Mouse (Mus musculus) CH12.LX (cell line): ENCODE measurements around the gene Proser2. TPM values are rescaled to one million over a fixed set of nuclear protein-coding genes. Genes with fewer than 3 reads are reported as not detected.

Source experiments
- DNase-seq: peaks from one replicate; pipeline ENCODE4 v3.0.0-alpha.2; 2013; ENCODE audit errors: extremely low read depth
- H3K27ac ChIP-seq: 2 replicates; pipeline ENCODE4 v1.5.1; 2012; ENCODE audit warnings: low read depth, mild to moderate bottlenecking, control low read depth, moderate library complexity; ENCODE audit not compliant: insufficient read depth
- H3K27me3 ChIP-seq: replicated peaks from 2 replicates; pipeline ENCODE3; 2012; ENCODE audit warnings: inconsistent platforms
- H3K36me3 ChIP-seq, 2 experiments: replicated peaks in 1 of 2; 2 replicates each; pipeline versions ENCODE3 to v1.6.1; 2012; ENCODE audit warnings: inconsistent platforms in 1 of 2, low read length in 1 of 2, mild to moderate bottlenecking in 1 of 2, mixed read lengths in 1 of 2, moderate library complexity in 1 of 2; ENCODE audit not compliant: control insufficient read depth in 1 of 2, insufficient read depth in 1 of 2
- H3K4me1 ChIP-seq, 2 experiments: 2 replicates each; pipeline ENCODE4 v1.6.1; 2012; ENCODE audit warnings: inconsistent platforms in 1 of 2, moderate library complexity in 1 of 2; ENCODE audit not compliant: insufficient read depth in 2 of 2, control insufficient read depth in 1 of 2
- H3K4me2 ChIP-seq: 2 replicates; pipeline ENCODE4 v1.6.1; 2012; ENCODE audit warnings: low read depth, mild to moderate bottlenecking, control low read depth; ENCODE audit not compliant: poor library complexity, insufficient read depth, severe bottlenecking
- H3K4me3 ChIP-seq, 3 experiments: fragments of 150-350 bp in 1 of 3; sonication (generic) in 1 of 3; replicated peaks in 1 of 3; 2 replicates each; pipeline versions ENCODE3 to v1.5.1; 2011 to 2012; ENCODE audit warnings: low read depth in 2 of 3, low read length in 2 of 3, mild to moderate bottlenecking in 2 of 3, moderate library complexity in 2 of 3, control low read depth in 1 of 3, improper control_type of control experiment in 1 of 3, inconsistent platforms in 1 of 3, mixed read lengths in 1 of 3; ENCODE audit not compliant: poor library complexity in 1 of 3
- H3K79me2 ChIP-seq: replicated peaks from 2 replicates; pipeline ENCODE4 v1.6.1; 2012; ENCODE audit warnings: mild to moderate bottlenecking, moderate library complexity; ENCODE audit not compliant: control insufficient read depth, poor library complexity, insufficient read depth, severe bottlenecking; ENCODE audit errors: extremely low read depth
- H3K9ac ChIP-seq: 2 replicates; pipeline ENCODE4 v1.6.1; 2012; ENCODE audit warnings: low read depth, mild to moderate bottlenecking, control low read depth, moderate library complexity; ENCODE audit not compliant: insufficient read depth
- H3K9me3 ChIP-seq: replicated peaks from 2 replicates; pipeline ENCODE3; 2012; ENCODE audit warnings: low read length, inconsistent platforms, mixed read lengths
- BHLHE40 ChIP-seq: IDR thresholded peaks from 2 replicates; pipeline ENCODE4 v1.6.1; 2011; ENCODE audit warnings: mild to moderate bottlenecking, low read depth, low read length, improper control_type of control experiment
- CTCF ChIP-seq, 2 experiments: IDR thresholded peaks in 1 of 2; conservative IDR thresholded peaks in 1 of 2; 2 replicates each; pipeline ENCODE4 v1.5.1; 2011 to 2012; ENCODE audit warnings: low read depth in 2 of 2, low read length in 2 of 2, improper control_type of control experiment in 1 of 2, inconsistent platforms in 1 of 2, mild to moderate bottlenecking in 1 of 2, moderate library complexity in 1 of 2
- E2F4 ChIP-seq: IDR thresholded peaks from 2 replicates; pipeline ENCODE4 v1.6.1; 2011; ENCODE audit warnings: low read depth, low read length, improper control_type of control experiment; ENCODE audit not compliant: insufficient replicate concordance
- ELF1 ChIP-seq: IDR thresholded peaks from 2 replicates; pipeline ENCODE4 v1.6.1; 2014; ENCODE audit warnings: low read depth, mild to moderate bottlenecking, inconsistent platforms, low read length, improper control_type of control experiment
- EP300 ChIP-seq: IDR thresholded peaks from 2 replicates; pipeline ENCODE4 v1.6.1; 2011; ENCODE audit warnings: low read length, improper control_type of control experiment
- GABPA ChIP-seq: IDR thresholded peaks from 2 replicates; pipeline ENCODE4 v1.6.1; 2012; ENCODE audit warnings: low read depth, low read length, improper control_type of control experiment, inconsistent platforms; ENCODE audit not compliant: insufficient replicate concordance
- HCFC1 ChIP-seq: IDR thresholded peaks from 2 replicates; pipeline ENCODE4 v1.6.1; 2012; ENCODE audit warnings: low read depth, mild to moderate bottlenecking, inconsistent platforms, low read length, improper control_type of control experiment
- KAT2A ChIP-seq: IDR thresholded peaks from 2 replicates; pipeline ENCODE4 v1.6.1; 2012; ENCODE audit warnings: low read length, improper control_type of control experiment, inconsistent platforms; ENCODE audit not compliant: insufficient replicate concordance
- MAFK ChIP-seq: IDR thresholded peaks from 2 replicates; pipeline ENCODE4 v1.6.1; 2011; ENCODE audit warnings: low read length, improper control_type of control experiment; ENCODE audit not compliant: insufficient replicate concordance
- MEF2A ChIP-seq: IDR thresholded peaks from 2 replicates; pipeline ENCODE4 v1.6.1; 2014; ENCODE audit warnings: low read depth, mild to moderate bottlenecking, inconsistent platforms, low read length, improper control_type of control experiment, borderline replicate concordance
- MXI1 ChIP-seq: IDR thresholded peaks from 2 replicates; pipeline ENCODE4 v1.6.1; 2011; ENCODE audit warnings: mild to moderate bottlenecking, low read depth, low read length, improper control_type of control experiment
- MYC ChIP-seq: IDR thresholded peaks from 2 replicates; pipeline ENCODE4 v1.6.1; 2011; ENCODE audit warnings: low read depth, mild to moderate bottlenecking, improper control_type of control experiment, low read length
- NELFE ChIP-seq: IDR thresholded peaks from 2 replicates; pipeline ENCODE4 v1.6.1; 2011; ENCODE audit warnings: low read depth, low read length, improper control_type of control experiment
- PAX5 ChIP-seq: IDR thresholded peaks from 2 replicates; pipeline ENCODE4 v1.6.1; 2012; ENCODE audit warnings: low read length, inconsistent platforms, mixed read lengths
- POLR2A ChIP-seq: IDR thresholded peaks from 2 replicates; pipeline ENCODE4 v1.6.1; 2011; ENCODE audit warnings: low read depth, mild to moderate bottlenecking, improper control_type of control experiment, low read length
- SIN3A ChIP-seq: IDR thresholded peaks from 2 replicates; pipeline ENCODE4 v1.6.1; 2012; ENCODE audit warnings: low read length, improper control_type of control experiment, inconsistent platforms
- TBP ChIP-seq: conservative IDR thresholded peaks from 2 replicates; pipeline ENCODE4 v1.6.1; 2011; ENCODE audit warnings: low read depth, low read length, improper control_type of control experiment
- USF1 ChIP-seq: IDR thresholded peaks from 2 replicates; pipeline ENCODE4 v1.6.1; 2014; ENCODE audit warnings: low read depth, mild to moderate bottlenecking, inconsistent platforms, low read length, improper control_type of control experiment
- ZC3H11A ChIP-seq: IDR thresholded peaks from 2 replicates; pipeline ENCODE4 v1.6.1; 2012; ENCODE audit warnings: low read depth, mild to moderate bottlenecking, inconsistent platforms, low read length, improper control_type of control experiment
- ZMIZ1 ChIP-seq: IDR thresholded peaks from 2 replicates; pipeline ENCODE4 v1.6.1; 2012; ENCODE audit warnings: low read depth, mild to moderate bottlenecking, inconsistent platforms, low read length, improper control_type of control experiment
- ZNF384 ChIP-seq: IDR thresholded peaks from 2 replicates; pipeline ENCODE4 v1.6.1; 2012; ENCODE audit warnings: low read depth, low read length, improper control_type of control experiment, inconsistent platforms
- dilution Hi-C: fragments of 300-500 bp; cut with MboI; formaldehyde crosslinking; loops from 2 replicates; pipeline ENCODE4 v1.14.3; 2020; ENCODE audit warnings: low sequenced_read_pairs; ENCODE audit not compliant: extremely low pct_unique_long_range_greater_than_20kb, extremely low pct_ligation_motif_present
- in situ Hi-C: fragments of 300-500 bp; cut with MboI; formaldehyde crosslinking; loops from 3 replicates; pipeline ENCODE4 v1.14.3; 2019; ENCODE audit warnings: low sequenced_read_pairs, low pct_ligation_motif_present, low pct_unique_long_range_greater_than_20kb, mixed read lengths
- polyA plus RNA-seq: library from polyadenylated mRNA; unstranded; fragments of >175 nt; gene quantifications from 2 replicates; pipeline ENCODE4 v1.2.1, GENCODE M21; 2012; ENCODE audit warnings: low read depth; ENCODE audit not compliant: insufficient read length
- total RNA-seq, 2 experiments: library from RNA; depleted of rRNA; stranded (reverse); fragments of 300-350 nt in 1 of 2; fragments of >200 nt in 1 of 2; gene quantifications; 2 replicates each; pipeline ENCODE4 v1.2.3; 2012 to 2014

Gene Proser2
- total and polyA plus RNA-seq, 3 experiments = 0.29 to 2.1 TPM; not detected in 1

- dilution Hi-C loops (no loop called here), in situ Hi-C loops (loop anchor here (10.0 to 25.0 kb wide), 2 partner anchors 171 to 1078 kb away; no protein-coding TSS in a partner anchor)
- Histone ChIP-seq H3K9ac (no peak overlapping the region), H3K27ac (no peak overlapping the region), H3K4me1 (peaks cover 5 to 37% of the 10 kb centered on the region in 2 experiments; a peak in 3 of 4 replicates), H3K4me3 (no peak overlapping the region), H3K79me2 (no peaks in the 10 kb centered on the region), H3K4me2 (no peak overlapping the region), H3K36me3 (no peaks in the 10 kb centered on the region), H3K27me3 (no peaks in the 10 kb centered on the region), H3K9me3 (peaks cover 3% of the 10 kb centered on the region)
- no peak for DNase-seq
- no peak for TF ChIP-seq CTCF (conservative IDR thresholded peaks at IDR 0.05 in 1 of 2, IDR thresholded peaks at IDR 0.05 in 1 of 2; ENCODE audit: low read depth in 2 of 2, low read length in 2 of 2)
- TF ChIP-seq ZC3H11A = no peak
- TF ChIP-seq MXI1 = no peak
- TF ChIP-seq GABPA = no peak
- no peak for TF ChIP-seq E2F4
- TF ChIP-seq ZMIZ1 = no peak
- TF ChIP-seq PAX5 = no peak
- no peak for TF ChIP-seq ELF1
Observed at GRCm38 (mm10) chr2:6165771-6166170, 35.8 kb upstream of the Proser2 start.

- in situ Hi-C loops = loop anchor here (10.0 to 25.0 kb wide), 2 partner anchors 170 to 1077 kb away; no protein-coding TSS in a partner anchor
Observed at GRCm38 (mm10) chr2:6164606-6165290, 34.7 kb upstream of the Proser2 start.

More at GRCm38 (mm10) chr2:6164606-6165290, 34.7 kb upstream of the Proser2 start:
- H3K4me2 ChIP-seq = peak overlapping the region; percentile 35; the same call in 1 of the 2 replicates
- DNase-seq = no peak
- dilution Hi-C loops = no loop called here
- H3K27ac ChIP-seq = no peak overlapping the region
- TF ChIP-seq MYC (no peak), ZNF384 (no peak), MEF2A (no peak), USF1 (no peak), POLR2A (no peak), ZMIZ1 (no peak), SIN3A (no peak), ZC3H11A (no peak), PAX5 (no peak), NELFE (no peak), KAT2A (no peak), TBP (no peak), MAFK (no peak), EP300 (no peak), HCFC1 (no peak), GABPA (no peak), BHLHE40 (no peak)
- no peaks in the 10 kb centered on the region for H3K27me3 ChIP-seq
- H3K9ac ChIP-seq = no peak overlapping the region
- no peaks in the 10 kb centered on the region for H3K79me2 ChIP-seq
- H3K36me3 ChIP-seq = no peaks in the 10 kb centered on the region
- no peak overlapping the region for H3K4me3 ChIP-seq
- H3K4me1 ChIP-seq = peaks cover 5 to 37% of the 10 kb centered on the region in 2 experiments; a peak in 3 of 4 replicates
- H3K9me3 ChIP-seq = no peaks in the 10 kb centered on the region
